Comparison of ENCODE assay signal across 8 mouse cellular contexts in genomic region chr7:16053105-16053504, GRCm38 (mm10). TPM values are rescaled to one million over a fixed set of nuclear protein-coding genes. Genes with fewer than 3 reads are reported as not detected.
DNase-seq lines count a peak whose midpoint lies in the region; ATAC-seq and TF ChIP-seq lines count a peak whose summit lies in the region.

No protein-coding gene starts in this region.

- no peak overlapping the region for H3K9ac ChIP-seq in forebrain, postnatal 0 days
- H3K9ac ChIP-seq in lung, postnatal 0 days (replicated peaks; ENCODE audit: low read depth): no peak overlapping the region; the same call in 1 of the 2 replicates

- H3K4me2 ChIP-seq in forebrain, postnatal 0 days (ENCODE audit: low read depth): peak overlapping the region; percentile 52
- H3K4me2 ChIP-seq in lung, postnatal 0 days (replicated peaks; ENCODE audit: low read depth, low read length): peak overlapping the region; percentile 86

- H3K4me1 ChIP-seq in cerebellum, adult 2 months (ENCODE audit: control insufficient read depth, insufficient read depth, low read length): no peaks in the 10 kb centered on the region; the same call in 1 of the 2 replicates
- peaks cover 20% of the 10 kb centered on the region for H3K4me1 ChIP-seq in forebrain, postnatal 0 days (ENCODE audit: insufficient read depth)
- H3K4me1 ChIP-seq in lung, postnatal 0 days (ENCODE audit: insufficient read depth, low read depth, low read length): peaks cover 15% of the 10 kb centered on the region; the same call in 1 of the 2 replicates

- peak overlapping the region; percentile 37 for H3K4me3 ChIP-seq in cerebellum, adult 2 months (replicated peaks; ENCODE audit: insufficient read depth, low read depth, low read length)
- H3K4me3 ChIP-seq in forebrain, postnatal 0 days (ENCODE audit: low read depth, low read length): peak overlapping the region; percentile 43
- H3K4me3 ChIP-seq in lung, postnatal 0 days (ENCODE audit: low read depth, low read length): peak overlapping the region; percentile 55

- H3K27me3 ChIP-seq in cerebellum, adult 2 months (ENCODE audit: control insufficient read depth, insufficient read depth, low read length): no peaks in the 10 kb centered on the region
- no peaks in the 10 kb centered on the region for H3K27me3 ChIP-seq in forebrain, postnatal 0 days (ENCODE audit: insufficient read depth, low read length)
- no peaks in the 10 kb centered on the region for H3K27me3 ChIP-seq in lung, postnatal 0 days (replicated peaks; ENCODE audit: insufficient read depth, low read length)

- TF ChIP-seq CTCF in cerebellum, adult 2 months (IDR thresholded peaks at IDR 0.05; ENCODE audit: borderline replicate concordance, insufficient read depth, low read depth, low read length): no peak
- no peak for TF ChIP-seq CTCF in forebrain, postnatal 0 days (IDR thresholded peaks at IDR 0.05; ENCODE audit: low read depth)
- TF ChIP-seq CTCF in lung, postnatal 0 days (IDR thresholded peaks at IDR 0.05): no peak

- TF ChIP-seq EP300 in lung, postnatal 0 days (IDR thresholded peaks at IDR 0.05): peak; percentile 63

- H3K27ac ChIP-seq in cerebellum, adult 2 months (ENCODE audit: insufficient read depth, low read length): no peak overlapping the region
- no peak overlapping the region for H3K27ac ChIP-seq in forebrain, postnatal 0 days (ENCODE audit: low read depth, low read length)
- peak overlapping the region; percentile 75 for H3K27ac ChIP-seq in lung, postnatal 0 days (ENCODE audit: low read length)

- WGBS in cerebellum, adult 2 months: 7% methylated on average over 6 of the region's 6 CpGs
- 13% methylated on average over 6 of the region's 6 CpGs for WGBS in forebrain, postnatal 0 days
- 4% methylated on average over 6 of the region's 6 CpGs for WGBS in lung, postnatal 0 days

- ATAC-seq in CD4-positive, CD25-positive, alpha-beta regulatory T cell, adult 4 months: peak; percentile 15
- ATAC-seq in forebrain, postnatal 0 days: no peak
- ATAC-seq in lung, postnatal 0 days: peak; percentile 30; the same call in 1 of the 2 replicates

- no peaks in the 10 kb centered on the region for H3K36me3 ChIP-seq in forebrain, postnatal 0 days (ENCODE audit: insufficient read depth)
- no peaks in the 10 kb centered on the region for H3K36me3 ChIP-seq in lung, postnatal 0 days (ENCODE audit: insufficient read depth, low read length)

- H3K9me3 ChIP-seq in forebrain, postnatal 0 days (ENCODE audit: low read length): no peaks in the 10 kb centered on the region
- H3K9me3 ChIP-seq in lung, postnatal 0 days (ENCODE audit: low read length): no peaks in the 10 kb centered on the region

- DNase-seq in cerebellum, adult 2 months: no peak
- DNase-seq in cerebellum, postnatal 10 days: no peak
- no peak for DNase-seq in forebrain, postnatal 0 days
- peak; percentile 80 for DNase-seq in lung, postnatal 0 days (ENCODE audit: low spot score)
- no peak for DNase-seq in urinary bladder, postnatal 25 days (ENCODE audit: low spot score)
- DNase-seq in layer of hippocampus, postnatal 25 days (ENCODE audit: extremely low spot score in 1 of 2, low spot score in 1 of 2): no peak
- no peak for DNase-seq in urinary bladder, postnatal 36 days (ENCODE audit: low spot score in 2 of 2)

- TF ChIP-seq POLR2A in cerebellum, adult 2 months (IDR thresholded peaks at IDR 0.05; ENCODE audit: borderline replicate concordance, insufficient read depth, low read length): no peak

RNA-seq across cellular contexts. Expression of gene Bicra, which starts 5.4 kb away (rescaled TPM):
- polyA plus RNA-seq in cerebellum, adult 2 months (2012; rRNA removed): 12.3 and 12.4 TPM in 2 replicates
- polyA plus RNA-seq in CD4-positive, CD25-positive, alpha-beta regulatory T cell, adult 4 months (2017; shearing (Covaris generic)): 1 to 10 TPM; 3.6 to 3.9 TPM
- total RNA-seq in forebrain, postnatal 0 days (2014; rRNA removed): 3.2 and 5.0 TPM in 2 replicates
- polyA plus RNA-seq in forebrain, postnatal 0 days (2015; fragmentation: Nextera tagmentation; extraction: Ambion mirVana): 3.6 and 5.8 TPM in 2 replicates
- polyA plus RNA-seq in lung, postnatal 0 days (2015; fragmentation: Nextera tagmentation; extraction: Ambion mirVana): 2.3 and 3.1 TPM in 2 replicates
- total RNA-seq in layer of hippocampus, postnatal 25 days (2021): 10 to 100 TPM; 15.9 to 23.2 TPM

RNA-seq across cellular contexts. Expression of gene Zfp541, which starts 8.5 kb away (rescaled TPM):
- polyA plus RNA-seq in cerebellum, adult 2 months (2012; rRNA removed): 0.16 and 0.28 TPM in 2 replicates
- not detected for polyA plus RNA-seq in CD4-positive, CD25-positive, alpha-beta regulatory T cell, adult 4 months (2017; shearing (Covaris generic))
- 0.10 and 0.15 TPM in 2 replicates for total RNA-seq in forebrain, postnatal 0 days (2014; rRNA removed)
- 0.04 and 0.17 TPM in 2 replicates for polyA plus RNA-seq in forebrain, postnatal 0 days (2015; fragmentation: Nextera tagmentation; extraction: Ambion mirVana)
- polyA plus RNA-seq in lung, postnatal 0 days (2015; fragmentation: Nextera tagmentation; extraction: Ambion mirVana): not detected in 2 replicates
- under 1 TPM; 0.44 to 0.66 TPM for total RNA-seq in layer of hippocampus, postnatal 25 days (2021)

RNA-seq across cellular contexts. Expression of gene Napa, which starts 45.2 kb away (rescaled TPM):
- 447 and 471 TPM in 2 replicates for polyA plus RNA-seq in cerebellum, adult 2 months (2012; rRNA removed)
- polyA plus RNA-seq in CD4-positive, CD25-positive, alpha-beta regulatory T cell, adult 4 months (2017; shearing (Covaris generic)): 100 to 1,000 TPM; 198 to 297 TPM
- 159 and 270 TPM in 2 replicates for total RNA-seq in forebrain, postnatal 0 days (2014; rRNA removed)
- polyA plus RNA-seq in forebrain, postnatal 0 days (2015; fragmentation: Nextera tagmentation; extraction: Ambion mirVana): 211 and 222 TPM in 2 replicates
- 154 TPM in 2 replicates for polyA plus RNA-seq in lung, postnatal 0 days (2015; fragmentation: Nextera tagmentation; extraction: Ambion mirVana)
- total RNA-seq in layer of hippocampus, postnatal 25 days (2021): 100 to 1,000 TPM; 282 to 301 TPM
